Mouse (Mus musculus): ENCODE data around the gene Rhag. TPM values are rescaled to one million over a fixed set of nuclear protein-coding genes. Genes with fewer than 3 reads are reported as not detected.

Gene Rhag
- total RNA-seq (2014; rRNA removed) (not detected in 2 replicates), polyA plus RNA-seq (2015; fragmentation: Nextera tagmentation; extraction: Ambion mirVana) (not detected in 2 replicates)

DNA sequence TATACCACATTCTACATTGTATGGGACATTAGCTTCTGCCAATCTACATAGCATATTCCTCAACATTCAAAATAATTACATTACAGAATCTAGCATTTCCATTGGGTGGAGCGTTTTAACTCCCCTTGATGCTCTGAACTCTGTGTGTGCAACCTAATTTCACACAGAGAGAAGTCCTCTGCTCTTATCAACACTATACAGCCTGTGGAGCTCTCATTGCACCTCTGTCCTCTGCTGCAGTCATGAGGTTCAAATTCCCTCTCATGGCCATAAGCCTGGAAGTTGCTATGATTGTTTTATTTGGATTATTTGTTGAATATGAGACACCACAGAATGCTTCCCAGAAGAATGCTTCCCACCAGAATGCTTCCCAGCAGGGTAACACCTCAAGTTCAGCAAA, at the start of gene Rhag:
Gene Rhag, plus strand, starts transcription at position 193 of the 400 bp plus-strand sequence.
- Histone ChIP-seq H3K27ac (ENCODE audit: low read depth, low read length) (no peak within 1 kb of the TSS), H3K4me2 (ENCODE audit: low read depth) (no peak within 1 kb of the TSS), H3K4me1 (ENCODE audit: insufficient read depth) (no peaks in the 10 kb centered on the region), H3K27me3 (ENCODE audit: insufficient read depth, low read length) (no peaks in the 10 kb centered on the region), H3K9ac (no peak within 1 kb of the TSS), H3K36me3 (ENCODE audit: insufficient read depth) (no peaks in the 10 kb centered on the region), H3K9me3 (ENCODE audit: low read length) (no peaks in the 10 kb centered on the region), H3K4me3 (ENCODE audit: low read depth, low read length) (no peak within 1 kb of the TSS)
- no peak for ATAC-seq
- DNase-seq: no peak
- no peak for TF ChIP-seq CTCF (IDR thresholded peaks at IDR 0.05; ENCODE audit: low read depth)
- 79% methylated on average over 1 of the region's 1 CpGs for WGBS

DNA sequence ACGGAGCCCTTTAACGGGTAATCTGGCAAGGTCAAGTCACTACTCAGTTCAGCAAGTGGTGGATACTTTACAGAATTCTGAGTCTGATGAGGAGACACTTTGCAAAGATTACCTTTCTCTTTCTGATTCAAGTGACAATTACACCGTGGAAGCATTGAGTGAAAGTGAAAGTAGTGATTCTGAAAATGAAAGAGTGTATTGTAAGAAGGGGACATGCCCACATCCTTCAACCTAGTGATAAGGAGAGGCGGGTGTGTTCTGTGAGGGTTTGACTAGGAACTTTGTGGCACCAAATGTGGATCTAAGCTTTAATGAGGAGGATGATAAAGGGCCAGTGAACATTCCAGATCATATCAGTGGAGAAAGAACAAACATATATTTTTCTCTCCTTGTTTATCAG, 47.3 kb upstream of the Rhag start:
- no peak overlapping the region for H3K9ac ChIP-seq
- no peak for ATAC-seq

DNA sequence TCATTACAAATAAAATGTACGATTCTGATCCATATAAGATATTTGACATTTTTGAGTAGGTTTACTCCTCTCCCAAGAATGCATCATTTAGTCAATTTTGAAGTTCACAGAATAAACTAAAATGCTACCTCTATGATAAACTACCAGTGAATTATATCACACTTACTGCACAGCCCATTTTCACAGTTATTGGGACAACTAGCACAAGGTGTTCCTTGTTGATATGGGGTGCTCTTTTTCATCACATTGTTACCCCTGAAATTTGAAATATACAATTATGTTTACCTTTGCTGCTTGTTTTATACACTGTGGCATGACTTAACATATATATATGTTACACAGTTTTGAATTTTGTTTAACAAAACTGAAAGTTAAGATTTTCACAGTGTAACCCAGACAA, 43.8 kb upstream of the Rhag start:
- no peak overlapping the region for H3K4me2 ChIP-seq (ENCODE audit: low read depth)
- no peak overlapping the region for H3K27ac ChIP-seq (ENCODE audit: low read depth, low read length)
- no peaks in the 10 kb centered on the region for H3K27me3 ChIP-seq (ENCODE audit: insufficient read depth, low read length)
- no peak overlapping the region for H3K9ac ChIP-seq
- DNase-seq (no peak), ATAC-seq (no peak)
- no peaks in the 10 kb centered on the region for H3K4me1 ChIP-seq (ENCODE audit: insufficient read depth)
- no peak for TF ChIP-seq CTCF (IDR thresholded peaks at IDR 0.05; ENCODE audit: low read depth)
- H3K4me3 ChIP-seq (ENCODE audit: low read depth, low read length): no peak overlapping the region
- H3K36me3 ChIP-seq (ENCODE audit: insufficient read depth): no peaks in the 10 kb centered on the region
- H3K9me3 ChIP-seq (ENCODE audit: low read length): no peaks in the 10 kb centered on the region
- WGBS: 89% methylated on average over 1 of the region's 1 CpGs

More for the DNA sequence above, 47.3 kb upstream of the Rhag start:
- no peak overlapping the region for H3K4me2 ChIP-seq (ENCODE audit: low read depth)
- no peak overlapping the region for H3K27ac ChIP-seq (ENCODE audit: low read depth, low read length)
- no peaks in the 10 kb centered on the region for H3K36me3 ChIP-seq (ENCODE audit: insufficient read depth)
- H3K4me1 ChIP-seq (ENCODE audit: insufficient read depth): no peaks in the 10 kb centered on the region
- H3K4me3 ChIP-seq (ENCODE audit: low read depth, low read length): no peak overlapping the region
- no peak for TF ChIP-seq CTCF (IDR thresholded peaks at IDR 0.05; ENCODE audit: low read depth)
- no peaks in the 10 kb centered on the region for H3K9me3 ChIP-seq (ENCODE audit: low read length)
- no peaks in the 10 kb centered on the region for H3K27me3 ChIP-seq (ENCODE audit: insufficient read depth, low read length)
- 80% methylated on average over 4 of the region's 4 CpGs for WGBS
- no peak for DNase-seq

DNA sequence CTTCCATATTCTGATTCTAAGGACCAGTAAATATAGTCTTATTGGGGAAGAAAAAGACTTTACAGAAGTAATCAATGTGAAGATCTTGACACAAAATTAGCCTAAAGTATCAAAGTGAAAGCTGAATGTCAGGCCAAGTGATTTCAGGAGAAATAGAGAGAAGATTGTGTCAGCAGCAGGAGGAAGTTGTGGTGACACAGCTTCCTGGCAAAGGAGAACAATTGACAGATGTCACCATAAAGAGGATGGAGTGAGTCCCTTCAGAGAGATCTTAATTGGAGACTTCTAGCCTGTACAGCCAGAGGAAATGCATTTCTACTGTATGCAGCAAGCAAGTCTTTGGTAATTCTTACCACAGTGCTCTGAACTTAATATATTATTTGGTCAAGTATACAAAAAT, 21.0 kb upstream of the Rhag start:
- DNase-seq (no peak), ATAC-seq (no peak)
- Histone ChIP-seq H3K4me2 (ENCODE audit: low read depth) (no peak overlapping the region), H3K27me3 (ENCODE audit: insufficient read depth, low read length) (no peaks in the 10 kb centered on the region), H3K9me3 (ENCODE audit: low read length) (no peaks in the 10 kb centered on the region), H3K4me3 (ENCODE audit: low read depth, low read length) (no peak overlapping the region), H3K27ac (ENCODE audit: low read depth, low read length) (no peak overlapping the region), H3K9ac (no peak overlapping the region), H3K4me1 (ENCODE audit: insufficient read depth) (no peaks in the 10 kb centered on the region), H3K36me3 (ENCODE audit: insufficient read depth) (no peaks in the 10 kb centered on the region)
- no peak for TF ChIP-seq CTCF (IDR thresholded peaks at IDR 0.05; ENCODE audit: low read depth)

DNA sequence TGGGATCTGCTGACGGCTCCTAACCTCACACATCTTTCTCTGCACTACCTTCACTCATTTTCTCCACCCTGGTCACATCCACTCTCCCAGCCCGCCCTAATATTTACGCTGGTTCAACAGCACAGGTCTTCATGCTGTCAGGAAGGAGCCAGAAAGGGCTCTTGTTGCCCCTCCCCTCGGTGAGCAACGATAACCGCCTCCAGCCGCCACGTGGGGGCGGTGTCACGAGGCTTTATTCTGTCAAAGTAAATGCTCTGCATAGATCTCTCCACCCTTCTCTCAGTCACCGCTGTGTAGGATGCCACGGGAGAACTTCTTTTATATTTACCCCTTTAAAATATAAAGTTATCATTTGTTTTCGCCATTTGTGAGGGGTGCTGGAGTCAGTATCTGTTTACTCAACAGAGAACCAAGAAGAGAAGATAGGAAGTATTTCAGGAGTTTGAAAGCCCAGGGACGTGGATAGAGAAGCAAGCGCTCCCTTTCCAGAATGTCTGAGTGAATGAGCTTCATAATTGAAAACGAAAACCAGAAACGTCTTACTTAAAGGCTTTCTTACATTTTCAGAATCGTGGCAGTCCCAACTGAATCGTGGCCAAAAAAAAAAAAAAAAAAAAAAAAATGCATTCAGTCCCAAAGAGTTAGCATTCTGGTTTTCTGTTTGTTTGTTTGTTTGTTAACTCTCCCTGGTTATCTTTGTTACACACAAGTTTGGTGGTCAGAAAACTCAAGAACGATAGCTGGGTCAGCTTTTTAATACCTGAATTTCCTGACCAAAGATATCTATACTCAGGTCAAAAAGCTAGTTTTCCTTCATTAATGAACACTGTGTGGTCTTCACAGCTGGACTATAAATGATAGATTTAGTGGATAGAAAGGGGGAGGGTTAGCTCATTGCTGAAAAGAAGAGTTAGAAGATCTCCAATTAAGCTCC, 16.7 kb upstream of the Rhag start:
- Histone ChIP-seq H3K27me3 (ENCODE audit: insufficient read depth, low read length) (no peaks in the 10 kb centered on the region), H3K4me1 (ENCODE audit: insufficient read depth) (no peaks in the 10 kb centered on the region), H3K4me3 (ENCODE audit: low read depth, low read length) (no peak overlapping the region), H3K9ac (no peak overlapping the region), H3K9me3 (ENCODE audit: low read length) (no peaks in the 10 kb centered on the region), H3K36me3 (ENCODE audit: insufficient read depth) (no peaks in the 10 kb centered on the region), H3K27ac (ENCODE audit: low read depth, low read length) (no peak overlapping the region), H3K4me2 (ENCODE audit: low read depth) (no peak overlapping the region)
- ATAC-seq (no peak), DNase-seq (no peak)
- TF ChIP-seq CTCF (IDR thresholded peaks at IDR 0.05; ENCODE audit: low read depth): no peak
- 62% methylated on average over 20 of the region's 20 CpGs for WGBS

DNA sequence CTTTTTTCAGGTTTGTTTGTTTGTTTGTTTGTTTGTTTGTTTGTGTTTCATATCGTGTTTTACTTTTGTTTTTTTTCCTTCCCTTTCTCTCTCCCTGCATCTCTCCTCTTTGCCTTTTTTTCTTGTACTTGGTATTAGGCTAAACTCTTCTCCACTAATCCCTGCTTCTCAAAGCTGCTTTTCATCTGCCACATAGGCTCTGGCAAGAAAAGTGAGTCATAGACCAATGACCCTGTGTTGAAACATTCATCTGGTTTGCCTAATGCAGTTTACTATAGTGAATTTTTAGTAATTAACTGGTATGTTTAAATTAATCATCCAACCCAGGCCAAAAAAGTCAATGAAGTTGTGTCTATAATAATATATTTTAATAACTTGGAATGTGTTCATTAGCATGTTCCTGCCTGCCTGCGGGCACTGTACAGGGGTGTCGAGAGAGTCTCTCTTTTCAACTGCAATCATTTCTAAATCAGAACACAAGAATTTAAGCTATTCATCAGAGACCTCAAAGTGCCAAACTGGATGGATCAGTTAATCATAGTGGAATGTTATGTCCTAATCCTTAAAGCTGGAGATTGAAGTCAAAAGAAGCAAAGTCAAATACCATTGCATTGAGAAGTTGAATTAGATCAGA, 8.1 kb upstream of the Rhag start:
- 89% methylated on average over 3 of the region's 3 CpGs for WGBS
- no peak for TF ChIP-seq CTCF (IDR thresholded peaks at IDR 0.05; ENCODE audit: low read depth)
- Histone ChIP-seq H3K36me3 (ENCODE audit: insufficient read depth) (no peaks in the 10 kb centered on the region), H3K4me1 (ENCODE audit: insufficient read depth) (no peaks in the 10 kb centered on the region), H3K9me3 (ENCODE audit: low read length) (no peaks in the 10 kb centered on the region), H3K9ac (no peak overlapping the region), H3K27ac (ENCODE audit: low read depth, low read length) (no peak overlapping the region), H3K4me3 (ENCODE audit: low read depth, low read length) (no peak overlapping the region), H3K27me3 (ENCODE audit: insufficient read depth, low read length) (no peaks in the 10 kb centered on the region), H3K4me2 (ENCODE audit: low read depth) (no peak overlapping the region)
- no peak for DNase-seq
- no peak for ATAC-seq

DNA sequence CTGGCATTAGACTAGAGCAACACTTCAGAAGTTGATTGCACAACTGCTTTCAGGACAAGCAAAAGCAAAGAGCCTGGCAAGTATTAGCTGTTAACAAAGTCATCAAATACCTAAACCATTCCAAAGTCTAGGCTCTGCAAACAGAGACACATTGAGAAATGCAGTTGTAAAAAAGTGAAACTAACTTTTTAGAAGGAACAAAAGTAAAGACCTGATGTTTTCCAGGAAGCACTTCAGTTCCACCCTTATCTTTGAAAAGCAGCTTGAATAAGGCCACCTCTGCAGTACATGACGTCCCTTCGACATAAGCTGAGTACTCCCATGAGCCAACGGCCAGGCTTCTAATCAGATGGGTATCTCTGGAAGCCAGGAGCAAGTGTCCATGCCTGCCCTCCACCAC, 4.4 kb upstream of the Rhag start:
- 77% methylated on average over 3 of the region's 3 CpGs for WGBS
- no peak overlapping the region for H3K4me3 ChIP-seq (ENCODE audit: low read depth, low read length)

More for the DNA sequence above, 4.4 kb upstream of the Rhag start:
- no peak overlapping the region for H3K4me2 ChIP-seq (ENCODE audit: low read depth)
- no peaks in the 10 kb centered on the region for H3K27me3 ChIP-seq (ENCODE audit: insufficient read depth, low read length)
- H3K36me3 ChIP-seq (ENCODE audit: insufficient read depth): no peaks in the 10 kb centered on the region
- no peak for TF ChIP-seq CTCF (IDR thresholded peaks at IDR 0.05; ENCODE audit: low read depth)
- H3K9ac ChIP-seq: no peak overlapping the region
- no peak for DNase-seq
- H3K9me3 ChIP-seq (ENCODE audit: low read length): no peaks in the 10 kb centered on the region
- no peak overlapping the region for H3K27ac ChIP-seq (ENCODE audit: low read depth, low read length)
- ATAC-seq: no peak
- no peaks in the 10 kb centered on the region for H3K4me1 ChIP-seq (ENCODE audit: insufficient read depth)

Data from forebrain, postnatal 0 days (tissue).